ENCODE assay signal across 22 mouse cellular contexts in genomic region chr7:99797261-99797660, GRCm38 (mm10). TPM values are rescaled to one million over a fixed set of nuclear protein-coding genes. Genes with fewer than 3 reads are reported as not detected.
DNase-seq lines count a peak whose midpoint lies in the region; ATAC-seq lines count a peak whose summit lies in the region.
"Had no signal": no experiment of that assay in that cellular context is flagged by ENCODE, and none has a peak within 500 bp of the region (broad histone marks: within the 10 kb centered on the region; RNA-seq: fewer than 3 reads in every experiment).

No protein-coding gene starts in this region.

- no peaks in the 10 kb centered on the region for H3K9me3 ChIP-seq in embryonic facial prominence, embryonic 11.5 days (replicated peaks; ENCODE audit: control insufficient read depth, low read length)
- H3K9me3 ChIP-seq in embryonic facial prominence, embryonic 10.5 days: no peaks in the 10 kb centered on the region
- no peaks in the 10 kb centered on the region for H3K9me3 ChIP-seq in midbrain, embryonic 14.5 days (ENCODE audit: control insufficient read depth, low read length)
- H3K9me3 ChIP-seq in midbrain, embryonic 10.5 days (replicated peaks): no peaks in the 10 kb centered on the region
- H3K9me3 ChIP-seq: embryonic facial prominence, embryonic 15.5 days; forebrain, embryonic 10.5 days; heart, embryonic 13.5 days; hindbrain, embryonic 15.5 days had no signal

- no peaks in the 10 kb centered on the region for H3K36me3 ChIP-seq in embryonic facial prominence, embryonic 11.5 days (replicated peaks; ENCODE audit: control insufficient read depth, insufficient read depth, low read depth, low read length)
- no peaks in the 10 kb centered on the region for H3K36me3 ChIP-seq in embryonic facial prominence, embryonic 10.5 days (replicated peaks)
- H3K36me3 ChIP-seq in midbrain, embryonic 14.5 days (ENCODE audit: control insufficient read depth, insufficient read depth, low read length): no peaks in the 10 kb centered on the region
- no peaks in the 10 kb centered on the region for H3K36me3 ChIP-seq in midbrain, embryonic 10.5 days
- H3K36me3 ChIP-seq: embryonic facial prominence, embryonic 15.5 days; forebrain, embryonic 10.5 days; heart, embryonic 13.5 days; hindbrain, embryonic 15.5 days had no signal

- H3K4me2 ChIP-seq in embryonic facial prominence, embryonic 11.5 days (ENCODE audit: low read depth, low read length): no peak overlapping the region
- no peak overlapping the region for H3K4me2 ChIP-seq in midbrain, embryonic 14.5 days (ENCODE audit: low read length)
- H3K4me2 ChIP-seq: embryonic facial prominence, embryonic 15.5 days; heart, embryonic 13.5 days; hindbrain, embryonic 15.5 days had no signal

- H3K4me1 ChIP-seq in embryonic facial prominence, embryonic 11.5 days (ENCODE audit: control insufficient read depth, insufficient read depth, low read length): no peaks in the 10 kb centered on the region
- H3K4me1 ChIP-seq in embryonic facial prominence, embryonic 10.5 days: peaks cover 9% of the 10 kb centered on the region
- H3K4me1 ChIP-seq in midbrain, embryonic 14.5 days (ENCODE audit: control insufficient read depth, insufficient read depth, low read length): peaks cover 11% of the 10 kb centered on the region; the same call in 1 of the 2 replicates
- H3K4me1 ChIP-seq in midbrain, embryonic 10.5 days: peaks cover 18% of the 10 kb centered on the region

- peak; percentile 19 for DNase-seq in embryonic facial prominence, embryonic 11.5 days (ENCODE audit: low spot score)
- no peak for DNase-seq in embryonic facial prominence, embryonic 10.5 days (ENCODE audit: low spot score)
- DNase-seq in midbrain, embryonic 14.5 days: peak; percentile 54
- no peak for DNase-seq in midbrain, embryonic 10.5 days (ENCODE audit: low spot score)
- DNase-seq in ZHBTc4 (ENCODE audit: low read depth, low spot score): peak; percentile 12
- DNase-seq in retina, postnatal 1 day: peak; percentile 60
- DNase-seq in cerebellum, postnatal 4 days (ENCODE audit: low spot score in 2 of 2): no peak
- DNase-seq in B cell, adult 2 months: no peak
- DNase-seq: adrenal gland, postnatal 14 days; gastrocnemius, postnatal 25 days; heart, postnatal 4 days had no signal

- no peak for ATAC-seq in embryonic facial prominence, embryonic 11.5 days (replicated peaks; ENCODE audit: insufficient number of reproducible peaks, low FRiP score, low TSS enrichment, low read depth)
- ATAC-seq in midbrain, embryonic 14.5 days (ENCODE audit: low FRiP score, low TSS enrichment): no peak
- ATAC-seq: activated CD4-positive, CD25-positive, alpha-beta regulatory T cell, adult 4 months; forebrain, embryonic 14.5 days; inflammation-experienced regulatory T-cells, adult 6 months; intestine, postnatal 0 days had no signal

- H3K4me3 ChIP-seq in embryonic facial prominence, embryonic 11.5 days (ENCODE audit: low read depth, low read length): no peak overlapping the region
- no peak overlapping the region for H3K4me3 ChIP-seq in embryonic facial prominence, embryonic 10.5 days
- no peak overlapping the region for H3K4me3 ChIP-seq in midbrain, embryonic 14.5 days (replicated peaks; ENCODE audit: low read depth, low read length)
- no peak overlapping the region for H3K4me3 ChIP-seq in midbrain, embryonic 10.5 days
- H3K4me3 ChIP-seq: embryonic facial prominence, embryonic 15.5 days; erythroblast, embryonic 14.5 days; forebrain, embryonic 10.5 days; gastrocnemius, adult 2 months; heart, embryonic 13.5 days; hindbrain, embryonic 15.5 days had no signal

- no peak overlapping the region for H3K27ac ChIP-seq in embryonic facial prominence, embryonic 11.5 days (replicated peaks; ENCODE audit: low read depth, low read length)
- no peak overlapping the region for H3K27ac ChIP-seq in embryonic facial prominence, embryonic 10.5 days (replicated peaks)
- no peak overlapping the region for H3K27ac ChIP-seq in midbrain, embryonic 14.5 days (replicated peaks; ENCODE audit: low read depth, low read length)
- no peak overlapping the region for H3K27ac ChIP-seq in midbrain, embryonic 10.5 days (replicated peaks)
- H3K27ac ChIP-seq: embryonic facial prominence, embryonic 15.5 days; forebrain, embryonic 10.5 days; gastrocnemius, adult 2 months; heart, embryonic 13.5 days; hindbrain, embryonic 15.5 days had no signal

- H3K9ac ChIP-seq in embryonic facial prominence, embryonic 11.5 days (replicated peaks; ENCODE audit: low read length): no peak overlapping the region
- no peak overlapping the region for H3K9ac ChIP-seq in midbrain, embryonic 14.5 days (replicated peaks; ENCODE audit: low read length)
- H3K9ac ChIP-seq: embryonic facial prominence, embryonic 15.5 days; heart, embryonic 13.5 days; hindbrain, embryonic 15.5 days had no signal

- WGBS in embryonic facial prominence, embryonic 11.5 days: 78% methylated on average over 3 of the region's 3 CpGs
- WGBS in embryonic facial prominence, embryonic 10.5 days: 75% methylated on average over 3 of the region's 3 CpGs
- WGBS in midbrain, embryonic 14.5 days: 73% methylated on average over 3 of the region's 3 CpGs
- 83% methylated on average over 3 of the region's 3 CpGs for WGBS in midbrain, embryonic 10.5 days

- no peaks in the 10 kb centered on the region for H3K27me3 ChIP-seq in embryonic facial prominence, embryonic 11.5 days (ENCODE audit: control insufficient read depth, insufficient read depth, low read length)
- peaks cover 40% of the 10 kb centered on the region for H3K27me3 ChIP-seq in embryonic facial prominence, embryonic 10.5 days (replicated peaks; ENCODE audit: low read depth, poor library complexity, severe bottlenecking)
- no peaks in the 10 kb centered on the region for H3K27me3 ChIP-seq in midbrain, embryonic 14.5 days (ENCODE audit: control insufficient read depth, insufficient read depth, low read length)
- H3K27me3 ChIP-seq in midbrain, embryonic 10.5 days (ENCODE audit: low read depth, poor library complexity, severe bottlenecking): peaks cover 34% of the 10 kb centered on the region
- H3K27me3 ChIP-seq: hindbrain, embryonic 15.5 days had no signal

RNA-seq across cellular contexts. Expression of gene Neu3, which starts 31.0 kb away (rescaled TPM):
- 1.6 and 1.7 TPM in 2 replicates for polyA plus RNA-seq in embryonic facial prominence, embryonic 11.5 days (2014; fragmentation: Nextera tagmentation; extraction: Ambion mirVana)
- 2.2 and 2.3 TPM in 2 replicates for polyA plus RNA-seq in embryonic facial prominence, embryonic 10.5 days (2016; fragmentation: Nextera tagmentation; extraction: Ambion mirVana)
- polyA plus RNA-seq in midbrain, embryonic 14.5 days (2014; fragmentation: Nextera tagmentation; extraction: Ambion mirVana): 1.7 and 1.8 TPM in 2 replicates
- 2.5 TPM in 2 replicates for polyA plus RNA-seq in midbrain, embryonic 10.5 days (2016; fragmentation: Nextera tagmentation; extraction: Ambion mirVana)

RNA-seq across cellular contexts. Expression of gene Olfr521, which starts 34.0 kb away (rescaled TPM):
- not detected in 2 replicates for polyA plus RNA-seq in embryonic facial prominence, embryonic 11.5 days (2014; fragmentation: Nextera tagmentation; extraction: Ambion mirVana)
- polyA plus RNA-seq in embryonic facial prominence, embryonic 10.5 days (2016; fragmentation: Nextera tagmentation; extraction: Ambion mirVana): not detected in 2 replicates
- not detected in 2 replicates for polyA plus RNA-seq in midbrain, embryonic 14.5 days (2014; fragmentation: Nextera tagmentation; extraction: Ambion mirVana)
- not detected in 2 replicates for polyA plus RNA-seq in midbrain, embryonic 10.5 days (2016; fragmentation: Nextera tagmentation; extraction: Ambion mirVana)
- polyA plus RNA-seq: activated CD4-positive, CD25-positive, alpha-beta regulatory T cell, adult 4 months; embryonic facial prominence, embryonic 15.5 days; erythroblast, embryonic 14.5 days; forebrain, embryonic 10.5 days; forebrain, embryonic 14.5 days; heart, embryonic 13.5 days; heart, postnatal 0 days; hindbrain, embryonic 15.5 days; inflammation-experienced regulatory T-cells, adult 6 months; intestine, postnatal 0 days had no signal

Comparison
In these comparisons a context has a peak if more than half of its experiments do, and no peak if none do; other contexts are left out.
1. DNase-seq: peak in embryonic facial prominence, embryonic 11.5 days (single experiment), midbrain, embryonic 14.5 days (single experiment), ZHBTc4 (single experiment) and retina, postnatal 1 day (single experiment); none in embryonic facial prominence, embryonic 10.5 days (single experiment), midbrain, embryonic 10.5 days (single experiment), cerebellum, postnatal 4 days (0 of 2) and B cell, adult 2 months (0 of 2).